Mouse (Mus musculus): ENCODE measurements around the gene Fam166a.

GRCm38 (mm10) chr2:25258887-25259286, 40.3 kb downstream of the Fam166a start:
- peak; percentile 39; the same call in 1 of the 2 replicates for TF ChIP-seq CTCF (IDR thresholded peaks at IDR 0.05; ENCODE audit: borderline replicate concordance, extremely low read depth, insufficient read depth, insufficient read length)
- TF ChIP-seq POLR2A (IDR thresholded peaks at IDR 0.05; ENCODE audit: borderline replicate concordance, extremely low read depth, insufficient read depth, insufficient read length, poor library complexity, severe bottlenecking), result no peak

Measured in brain, embryonic 14.5 days (tissue).